Mouse (Mus musculus): ENCODE results near the gene Uhrf2.

Uhrf2 gene

DNA sequence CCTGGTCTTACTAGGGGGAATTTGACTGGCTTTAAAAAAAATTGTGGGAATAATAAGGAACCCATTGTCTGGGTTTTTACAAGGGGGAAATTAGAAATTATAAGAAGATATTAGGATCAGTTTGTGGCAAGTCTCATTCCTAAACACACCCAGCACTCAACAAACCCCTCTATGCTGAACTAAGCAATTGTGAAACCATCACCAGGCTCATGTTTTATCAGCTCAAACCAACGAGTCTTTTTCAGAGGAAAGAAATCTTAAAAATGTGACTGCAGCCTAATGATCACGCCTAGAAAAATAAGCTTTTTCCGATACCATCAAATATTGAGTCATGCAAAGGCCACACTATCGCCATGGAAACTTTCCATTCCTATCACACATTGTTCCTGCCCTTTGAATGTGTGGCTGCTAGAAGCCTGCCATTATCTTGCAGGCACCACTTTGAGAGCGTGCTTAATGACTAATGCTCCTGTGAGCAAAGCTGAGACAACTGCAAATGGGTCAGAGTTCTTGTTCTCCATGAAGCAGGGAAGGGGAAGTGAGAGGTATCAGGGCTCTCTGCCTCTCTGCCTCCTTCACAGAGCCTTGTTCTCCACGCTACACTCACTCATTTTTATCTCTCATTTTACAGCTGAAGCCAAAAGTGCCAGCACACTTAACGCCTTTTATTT is 94.8 kb downstream of the Uhrf2 start:
- DNase-seq (ENCODE audit: low spot score), result peak; percentile 57

- no peak for DNase-seq (ENCODE audit: low spot score)
These were observed 95.4 kb downstream of the Uhrf2 start for GRCm38 (mm10) chr19:30125670-30126059.

DNA sequence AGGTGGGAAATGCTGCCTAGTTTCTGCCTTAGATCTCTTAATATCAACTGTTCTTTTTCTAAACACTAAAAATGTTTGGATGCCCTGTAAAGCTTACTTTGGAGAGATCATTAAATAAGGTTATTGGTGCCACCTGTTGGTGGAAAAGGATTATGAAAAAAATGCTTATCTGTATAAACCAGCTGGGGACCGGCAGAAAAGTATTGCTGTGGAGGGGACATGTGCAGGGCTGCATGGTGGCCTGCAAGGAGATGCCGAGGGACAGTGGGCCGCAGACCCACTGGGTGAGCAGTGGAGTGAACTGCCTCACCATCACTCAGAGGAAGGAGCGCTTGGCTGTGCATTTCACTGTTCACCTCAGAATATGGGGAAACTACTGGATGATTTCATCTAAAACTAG is 97.9 kb downstream of the Uhrf2 start:
- peak; percentile 82 for DNase-seq (ENCODE audit: low spot score)

DNA sequence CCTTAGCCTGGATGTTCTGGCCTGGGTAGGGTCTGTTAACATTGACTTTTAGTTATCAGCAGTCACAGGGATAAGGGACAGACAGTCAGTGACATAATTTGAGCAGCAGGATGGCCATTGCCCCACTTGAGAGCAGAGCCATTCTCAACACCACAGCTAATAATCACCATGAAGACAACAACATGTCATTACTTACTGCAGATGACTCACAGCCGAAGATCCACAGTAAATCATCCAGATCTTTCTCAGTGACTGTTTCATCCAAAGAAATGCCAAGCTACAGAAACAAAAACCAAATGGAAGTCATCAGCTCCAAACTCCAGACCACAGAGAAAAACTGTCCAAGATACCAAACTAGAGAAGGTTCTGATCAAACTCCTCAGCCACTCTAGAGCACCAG is 106.0 kb downstream of the Uhrf2 start:
- peak; percentile 35 for DNase-seq (ENCODE audit: low spot score)
